Mouse (Mus musculus) frontal cortex, postnatal 14 days (tissue): Measurements from ENCODE around the gene Fbxw11.
"Not testable (repeated sequence)": the region's sequence is repeated elsewhere in the genome, so short reads cannot be mapped to it uniquely, and the experiment has no call there.

ENCODE experiments used
- DNase-seq, 2 experiments: peaks; one replicate each; pipeline ENCODE4 v3.0.0; 2022; ENCODE audit warnings: low spot score in 2 of 2

Gene Fbxw11

DNA sequence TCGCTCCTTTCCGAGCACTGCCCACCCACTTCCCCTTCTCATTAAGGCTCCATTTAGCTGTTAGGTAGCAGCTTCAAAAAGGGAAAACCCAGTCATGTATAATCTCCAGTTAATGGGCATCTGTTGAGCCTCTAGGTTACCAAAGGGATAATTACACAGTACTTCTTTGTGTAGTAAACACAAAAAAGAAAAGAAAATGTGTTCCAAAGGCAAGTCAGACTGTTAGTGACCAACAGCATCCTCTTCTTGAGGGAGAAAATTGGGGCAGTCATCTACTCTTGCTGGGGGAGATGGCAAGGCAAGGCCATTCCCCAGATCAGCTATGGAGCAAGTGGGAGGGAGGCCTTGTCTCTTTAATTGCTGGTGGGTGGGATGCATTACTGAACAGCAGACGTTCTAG lies 65.0 kb downstream of the Fbxw11 start:
- DNase-seq = no peak

- DNase-seq = no peak
These were observed 66.4 kb downstream of the Fbxw11 start for GRCm38 (mm10) chr11:32708739-32709501.

DNA sequence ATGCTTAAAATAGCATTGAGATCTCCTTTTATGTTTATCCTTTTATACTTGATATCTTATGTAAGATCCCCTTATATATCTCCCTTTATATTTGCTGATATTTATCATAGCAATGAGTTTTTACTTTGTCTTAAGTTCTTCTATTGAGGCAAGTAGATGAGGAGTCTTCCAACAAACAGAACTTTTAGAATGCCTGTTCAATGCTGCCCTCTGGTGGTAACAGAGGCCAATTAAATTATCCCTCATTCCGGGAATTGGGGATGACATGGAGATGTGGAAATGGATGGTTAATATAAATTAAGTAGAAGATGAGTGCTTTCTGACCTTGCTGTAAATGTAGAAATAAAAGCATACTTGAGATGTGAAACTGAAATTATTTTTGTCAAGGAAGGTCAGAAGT lies 67.0 kb downstream of the Fbxw11 start:
- DNase-seq = peak in 1 of 2 experiments; percentile 42

GRCm38 (mm10) chr11:32714230-32714629 lies 71.7 kb downstream of the Fbxw11 start:
- DNase-seq = no peak

DNA sequence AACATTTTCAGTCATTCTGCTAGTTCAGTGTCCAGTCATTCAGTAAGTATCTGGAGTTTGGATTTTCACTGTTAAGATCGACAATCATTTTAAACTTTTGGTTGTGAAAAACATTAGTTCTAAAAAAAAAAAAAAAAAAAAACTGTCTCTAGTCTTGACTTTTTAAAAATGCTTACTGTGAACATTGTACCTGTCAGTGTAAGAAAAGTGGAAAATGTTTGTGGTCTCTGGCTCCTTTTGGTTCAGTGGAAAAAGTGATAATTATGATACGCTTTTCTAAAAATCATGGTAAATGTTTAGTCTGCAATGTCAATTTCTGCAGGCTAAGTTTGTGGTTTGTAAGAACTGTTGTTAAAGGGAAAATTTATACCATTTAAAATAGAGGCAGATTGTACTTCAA lies 72.4 kb downstream of the Fbxw11 start:
- DNase-seq = no peak

DNA sequence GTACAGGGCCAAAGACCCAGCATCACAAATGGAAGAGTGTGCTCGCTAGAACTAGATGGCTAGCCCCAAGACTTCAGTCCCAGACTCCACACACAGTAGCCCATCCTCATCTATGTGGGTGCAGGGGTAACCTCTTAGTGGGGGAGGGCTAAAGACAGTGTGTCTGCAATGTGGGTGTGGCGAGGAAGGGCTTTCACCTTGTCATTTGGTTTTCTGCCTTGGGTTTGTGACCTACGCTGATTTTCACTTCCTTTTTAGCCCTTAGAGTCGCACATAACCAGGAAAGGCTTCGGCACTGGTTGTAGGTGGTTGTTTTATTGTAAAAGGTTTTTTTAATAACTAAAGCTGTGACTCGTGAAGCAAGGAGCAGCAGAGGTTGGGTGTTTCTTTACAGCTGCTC lies 73.0 kb downstream of the Fbxw11 start:
- no peak for DNase-seq

DNA sequence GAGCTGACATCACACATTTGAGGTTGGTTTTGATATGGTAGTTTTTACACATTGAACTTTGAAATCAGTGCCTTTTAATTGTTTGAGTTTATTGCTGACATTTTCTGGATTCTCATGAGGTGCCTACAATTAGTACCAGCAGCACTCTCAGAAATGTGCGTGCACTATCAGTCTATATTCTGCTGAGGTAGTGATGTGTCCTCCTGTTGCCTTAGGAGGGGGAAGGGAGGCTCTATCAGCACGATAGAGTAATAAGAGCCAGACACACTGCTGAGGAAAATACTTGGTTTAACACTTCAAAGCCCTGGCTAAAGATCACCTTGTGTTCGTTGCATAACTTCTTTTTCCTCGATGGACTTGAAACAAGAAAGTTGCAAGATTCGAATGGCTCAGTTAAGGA lies 73.4 kb downstream of the Fbxw11 start:
- no peak for DNase-seq

GRCm38 (mm10) chr11:32716876-32717275 lies 74.4 kb downstream of the Fbxw11 start:
- no peak for DNase-seq

- DNase-seq = not testable (repeated sequence)
These were observed 75.2 kb downstream of the Fbxw11 start for GRCm38 (mm10) chr11:32717711-32718110.

DNA sequence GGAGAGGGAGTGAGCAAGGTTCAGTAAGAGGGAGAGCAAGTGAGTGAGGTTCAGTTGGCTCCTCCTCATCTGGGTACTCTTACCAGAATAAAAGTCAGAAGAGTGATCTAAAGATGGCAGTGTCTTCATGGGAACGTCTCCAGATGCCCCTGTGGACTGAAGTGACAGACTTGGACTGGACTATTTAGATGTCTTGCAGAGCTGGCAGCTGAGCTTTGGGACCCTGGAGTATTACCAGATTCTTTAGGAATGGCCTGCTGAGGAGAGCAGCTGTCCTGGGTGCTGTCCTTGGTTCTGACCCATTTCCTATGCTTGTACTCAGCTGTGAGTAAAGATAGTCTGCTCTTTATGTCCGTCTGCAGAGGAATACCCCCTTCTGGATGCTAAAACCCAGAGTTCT lies 75.8 kb downstream of the Fbxw11 start:
- no peak for DNase-seq

GRCm38 (mm10) chr11:32718979-32719378 lies 76.5 kb downstream of the Fbxw11 start:
- no peak for DNase-seq

GRCm38 (mm10) chr11:32722653-32723052 lies 80.1 kb downstream of the Fbxw11 start:
- no peak for DNase-seq

GRCm38 (mm10) chr11:32723287-32723686 lies 80.8 kb downstream of the Fbxw11 start:
- no peak for DNase-seq

GRCm38 (mm10) chr11:32725171-32725570 lies 82.6 kb downstream of the Fbxw11 start:
- no peak for DNase-seq

GRCm38 (mm10) chr11:32732467-32732866 lies 89.9 kb downstream of the Fbxw11 start:
- no peak for DNase-seq

GRCm38 (mm10) chr11:32733195-32733594 lies 90.7 kb downstream of the Fbxw11 start:
- no peak for DNase-seq

GRCm38 (mm10) chr11:32736371-32736770 lies 93.8 kb downstream of the Fbxw11 start:
- no peak for DNase-seq

- no peak for DNase-seq
These were observed 95.2 kb downstream of the Fbxw11 start for GRCm38 (mm10) chr11:32737729-32738128.

DNA sequence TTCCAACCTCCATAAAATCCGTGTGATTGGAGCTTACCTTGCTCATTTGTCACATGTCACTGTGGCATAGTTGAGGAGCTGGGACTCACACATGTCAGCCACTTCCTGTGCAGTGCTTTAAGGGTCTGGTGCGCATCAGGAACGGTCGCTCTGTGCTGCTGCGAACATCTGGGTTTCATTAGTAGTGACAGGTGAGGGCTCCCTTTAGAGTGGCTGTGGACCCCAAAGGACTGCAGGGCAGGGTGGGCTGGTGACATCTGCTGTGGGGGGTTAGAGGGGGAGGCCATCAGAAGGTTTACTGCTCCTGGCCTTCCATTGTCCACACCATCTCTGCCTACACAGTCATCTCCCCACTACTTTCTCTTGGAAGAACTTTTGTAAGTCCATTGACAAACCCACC lies 101.4 kb downstream of the Fbxw11 start:
- DNase-seq = no peak

DNA sequence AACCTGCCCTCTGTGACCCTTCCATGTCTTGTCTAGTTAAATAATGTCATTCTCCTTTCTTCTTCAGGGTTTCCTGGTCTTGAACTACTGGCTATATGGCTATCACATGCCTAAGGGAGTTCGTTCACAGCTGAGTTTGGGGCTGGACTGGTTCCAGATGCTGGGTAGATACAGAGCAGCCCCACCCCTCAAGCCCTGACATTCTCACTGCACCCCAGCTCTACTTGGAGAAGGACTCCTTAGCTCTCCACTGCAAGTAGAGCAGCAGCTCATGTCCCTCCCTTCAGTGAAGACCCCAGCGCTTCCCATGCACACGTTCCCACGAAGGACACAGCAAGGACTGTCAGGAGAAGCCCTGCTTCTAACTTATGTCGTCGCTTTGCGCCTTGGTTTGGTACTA lies 101.9 kb downstream of the Fbxw11 start:
- DNase-seq = no peak

- DNase-seq = no peak
These were observed 102.9 kb downstream of the Fbxw11 start for GRCm38 (mm10) chr11:32745466-32745865.

- no peak for DNase-seq
These were observed 103.5 kb downstream of the Fbxw11 start for GRCm38 (mm10) chr11:32746036-32746435.

DNA sequence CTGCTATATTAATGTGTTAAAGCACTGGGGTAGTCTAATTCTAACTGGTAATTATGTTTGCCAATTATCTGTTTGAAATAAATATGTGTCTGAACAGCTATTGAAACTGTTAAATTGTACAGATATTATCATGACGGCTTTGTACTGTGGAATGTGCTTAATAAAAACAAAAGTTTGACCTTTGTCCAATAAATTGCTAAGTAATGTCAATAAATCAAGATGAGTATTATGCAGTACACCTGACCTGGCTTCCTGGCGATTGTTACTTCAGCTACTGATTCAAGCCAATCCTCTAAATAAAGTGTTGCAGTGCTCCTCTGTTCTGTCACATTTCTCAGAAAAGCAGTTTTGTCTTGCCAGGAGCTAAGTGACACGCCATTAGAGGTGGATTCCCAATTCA lies 104.0 kb downstream of the Fbxw11 start:
- no peak for DNase-seq

DNA sequence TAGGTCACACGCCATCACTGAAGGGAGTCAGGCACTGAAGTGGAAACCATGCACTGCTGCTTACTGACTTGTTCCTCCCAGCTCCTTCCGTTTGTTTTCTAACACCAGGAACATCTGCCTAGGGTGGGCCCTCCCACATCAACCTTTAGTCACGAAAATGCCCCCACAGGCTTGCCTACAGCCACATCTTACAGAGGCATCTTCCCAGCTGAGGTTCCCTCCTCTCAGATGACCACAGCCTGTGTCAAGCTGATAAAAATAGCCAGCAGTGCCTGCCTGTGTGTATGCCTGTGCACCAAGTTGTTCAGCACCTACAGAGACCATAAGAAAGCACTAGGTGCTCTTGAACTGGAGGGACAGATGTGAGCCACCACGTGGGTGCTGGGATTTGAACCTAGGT lies 106.3 kb downstream of the Fbxw11 start:
- no peak for DNase-seq
